Mouse (Mus musculus) testis, adult 2 months (tissue): Measurements from ENCODE around the gene Tpk1.

Source experiments
- CTCF ChIP-seq: fragments of 200-500 bp; IDR thresholded peaks from 2 replicates; pipeline ENCODE4 v1.5.1; 2012; ENCODE audit warnings: low read depth, mild to moderate bottlenecking, inconsistent platforms, low read length, moderate library complexity; ENCODE audit not compliant: control insufficient read depth, insufficient read depth, insufficient replicate concordance
- POLR2A ChIP-seq: fragments of 200-500 bp; IDR thresholded peaks from 2 replicates; pipeline ENCODE4 v1.6.1; 2012; ENCODE audit warnings: low read depth, mild to moderate bottlenecking, inconsistent platforms, low read length, moderate library complexity; ENCODE audit not compliant: control insufficient read depth

- TF ChIP-seq CTCF (no peak), POLR2A (no peak)
These were observed 132.8 kb downstream of the Tpk1 start for GRCm38 (mm10) chr6:43533323-43533722.
